Mouse (Mus musculus) lung, postnatal 10 days (tissue): ENCODE results near the gene Igflr1.

ENCODE experiments used
- DNase-seq: peaks from one replicate; pipeline ENCODE4 v3.0.0; 2021

Gene Igflr1

DNA sequence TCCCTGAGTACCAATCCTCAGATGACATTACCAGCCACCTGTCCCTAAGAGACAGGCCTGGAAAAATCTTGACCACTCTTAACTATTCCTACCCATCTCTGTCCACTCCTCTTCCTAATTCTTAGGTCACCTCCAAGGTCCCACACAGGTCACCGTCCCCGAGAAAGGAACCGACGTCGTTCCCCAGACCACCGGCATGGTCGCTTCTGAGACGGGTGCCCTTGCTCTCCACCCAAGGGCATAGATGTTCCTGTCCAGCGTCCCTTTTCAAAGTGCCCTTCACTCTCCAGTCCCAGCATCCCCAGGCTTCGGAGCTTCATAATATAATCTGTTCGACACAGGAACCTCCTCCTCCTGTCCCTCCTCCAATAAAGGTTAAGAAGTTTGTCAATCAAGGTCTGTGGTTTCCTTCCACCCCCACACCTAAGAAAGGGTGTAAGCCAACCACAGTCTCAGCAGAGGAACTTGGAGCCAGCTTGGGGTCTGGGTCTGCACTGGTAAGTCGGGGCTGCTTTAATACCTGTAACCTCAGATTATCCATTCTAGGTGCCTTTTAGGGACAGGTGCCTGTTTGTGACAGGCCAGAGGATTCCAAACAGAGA is at the start of gene Igflr1:
Igflr1 (plus strand) TSS at position 458 of the 602 bp plus-strand sequence.
- DNase-seq: no peak

DNA sequence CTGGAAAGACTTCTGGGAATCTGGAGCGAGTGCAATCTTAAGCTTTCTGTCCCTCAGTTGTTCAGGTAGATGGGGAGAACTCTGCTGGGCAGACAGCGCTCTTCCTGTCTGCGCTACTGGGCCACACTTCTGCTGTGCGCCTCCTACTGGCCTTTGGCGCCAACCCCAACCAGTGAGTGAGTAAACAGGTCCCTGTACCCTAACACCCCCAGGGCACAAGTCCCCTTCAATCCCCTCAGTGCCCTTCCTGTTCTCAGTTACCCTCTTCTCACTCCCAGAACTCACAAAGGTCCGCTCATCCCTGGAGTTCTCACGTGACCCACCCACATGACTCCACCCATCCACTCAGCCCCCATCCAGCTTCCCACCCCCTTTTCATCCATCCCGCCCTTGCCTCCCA is 46.9 kb upstream of the Igflr1 start:
- DNase-seq: no peak

- DNase-seq: no peak
Measured at GRCm38 (mm10) chr7:30520396-30520795, 44.8 kb upstream of the Igflr1 start.

DNA sequence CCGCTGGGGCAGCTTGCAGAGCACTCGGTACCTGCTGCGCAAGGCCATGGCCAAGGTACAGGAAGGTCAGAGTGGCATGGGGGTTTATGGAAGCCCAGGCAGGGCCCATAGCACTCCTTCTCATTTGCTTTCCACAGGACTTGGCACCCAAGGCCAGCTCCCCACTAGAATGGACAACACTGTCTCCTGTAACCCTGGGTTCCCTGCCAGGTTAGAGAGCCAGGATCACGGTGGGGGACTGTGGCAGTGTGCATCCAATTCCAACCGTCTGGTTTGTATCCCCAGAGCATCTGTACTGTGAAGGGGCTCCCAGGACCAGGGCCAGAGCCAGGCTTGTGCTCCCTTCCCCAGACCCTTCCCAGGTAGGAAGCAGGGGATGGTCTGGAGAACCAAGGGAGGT is 44.4 kb upstream of the Igflr1 start:
- no peak for DNase-seq

- no peak for DNase-seq
Measured at GRCm38 (mm10) chr7:30522871-30523270, 42.4 kb upstream of the Igflr1 start.

DNA sequence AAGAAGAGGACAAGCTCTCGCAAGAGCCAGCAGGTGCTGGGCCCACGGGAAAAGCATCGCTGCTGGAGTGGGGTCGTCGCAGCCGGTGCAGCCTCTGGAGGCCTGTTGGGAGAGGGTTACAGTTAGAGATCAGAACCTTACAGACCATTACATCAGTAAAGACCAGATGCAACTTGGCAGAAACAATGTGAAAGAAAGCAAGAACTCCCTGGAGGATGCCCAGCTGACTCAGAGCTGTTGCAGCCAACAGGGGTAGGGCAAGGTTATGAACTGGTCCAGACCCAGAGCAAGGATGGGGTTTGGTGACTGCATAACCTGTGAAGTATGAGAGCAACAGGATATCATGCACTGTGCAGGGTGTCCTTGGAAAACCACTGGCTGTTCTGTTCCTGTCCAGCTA is 40.7 kb upstream of the Igflr1 start:
- no peak for DNase-seq

- peak; percentile 61 for DNase-seq
Measured at GRCm38 (mm10) chr7:30525954-30526353, 39.3 kb upstream of the Igflr1 start.

DNA sequence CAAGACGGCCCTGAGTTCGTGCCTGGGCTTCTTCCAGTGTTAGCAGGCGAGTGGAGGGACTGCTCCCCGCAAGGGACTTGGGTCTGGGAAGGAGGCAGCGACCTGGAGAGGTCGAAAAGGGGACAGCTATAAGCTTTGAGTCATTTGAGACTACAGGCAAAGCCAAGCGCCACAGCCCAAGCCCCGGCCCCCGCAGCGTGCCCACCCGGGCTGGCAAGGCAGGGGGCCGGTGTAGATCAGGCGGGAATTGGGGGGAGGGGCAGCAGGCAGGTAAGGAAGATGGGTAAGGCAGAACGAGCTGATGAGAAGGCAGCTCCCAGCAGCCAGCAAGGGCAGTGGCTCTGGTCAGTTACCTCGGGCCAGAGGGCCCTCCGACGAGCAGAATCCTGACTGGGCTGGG is 38.8 kb upstream of the Igflr1 start:
- DNase-seq: no peak

GRCm38 (mm10) chr7:30526981-30527380 is 38.2 kb upstream of the Igflr1 start:
- no peak for DNase-seq

DNA sequence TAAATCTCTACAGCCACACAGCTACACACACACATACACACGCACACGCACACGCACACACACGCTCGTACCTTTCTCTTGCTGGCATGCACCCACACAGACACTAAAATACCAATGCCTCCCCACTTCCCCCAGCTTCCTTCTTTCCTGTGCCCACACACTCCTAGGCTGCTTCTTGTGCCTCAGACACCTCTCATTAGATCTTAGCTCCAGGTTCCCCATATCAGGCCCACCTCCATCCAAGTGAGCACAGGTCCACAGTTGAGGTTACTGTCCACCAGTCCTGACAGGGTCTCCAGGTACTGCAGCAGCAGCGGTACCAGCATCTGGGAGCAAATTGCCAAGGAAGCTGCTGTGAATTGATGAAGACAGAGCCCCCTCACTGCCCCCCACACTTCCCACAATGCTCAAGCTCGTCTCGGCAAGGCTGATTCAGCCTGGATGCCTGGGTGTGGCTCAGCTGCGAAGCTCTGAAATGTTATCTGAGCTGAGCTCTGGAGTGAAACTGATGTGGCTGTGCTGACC is 33.9 kb upstream of the Igflr1 start:
- DNase-seq: no peak

DNA sequence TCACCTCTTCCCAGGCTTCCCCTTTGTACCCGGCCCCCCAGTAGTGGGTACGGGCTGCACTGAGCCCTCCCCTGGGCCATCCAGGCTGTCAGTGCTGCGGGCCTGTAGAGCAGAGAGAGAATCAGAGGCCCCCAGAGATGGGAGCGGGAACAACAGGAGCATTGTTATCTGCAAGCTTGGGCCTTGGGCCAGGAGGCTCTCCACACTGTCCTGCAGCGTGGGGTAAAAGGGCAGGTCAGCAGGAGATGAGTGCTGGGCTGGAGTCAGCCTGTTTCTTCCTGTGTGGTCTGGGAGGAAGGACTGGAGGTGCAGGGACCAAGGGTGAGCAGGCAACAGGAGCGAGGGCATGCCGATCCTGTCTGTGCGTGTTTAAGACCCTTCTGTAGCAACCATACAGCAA is 32.3 kb upstream of the Igflr1 start:
- no peak for DNase-seq

- DNase-seq: no peak
Measured at GRCm38 (mm10) chr7:30533941-30534632, 31.1 kb upstream of the Igflr1 start.

DNA sequence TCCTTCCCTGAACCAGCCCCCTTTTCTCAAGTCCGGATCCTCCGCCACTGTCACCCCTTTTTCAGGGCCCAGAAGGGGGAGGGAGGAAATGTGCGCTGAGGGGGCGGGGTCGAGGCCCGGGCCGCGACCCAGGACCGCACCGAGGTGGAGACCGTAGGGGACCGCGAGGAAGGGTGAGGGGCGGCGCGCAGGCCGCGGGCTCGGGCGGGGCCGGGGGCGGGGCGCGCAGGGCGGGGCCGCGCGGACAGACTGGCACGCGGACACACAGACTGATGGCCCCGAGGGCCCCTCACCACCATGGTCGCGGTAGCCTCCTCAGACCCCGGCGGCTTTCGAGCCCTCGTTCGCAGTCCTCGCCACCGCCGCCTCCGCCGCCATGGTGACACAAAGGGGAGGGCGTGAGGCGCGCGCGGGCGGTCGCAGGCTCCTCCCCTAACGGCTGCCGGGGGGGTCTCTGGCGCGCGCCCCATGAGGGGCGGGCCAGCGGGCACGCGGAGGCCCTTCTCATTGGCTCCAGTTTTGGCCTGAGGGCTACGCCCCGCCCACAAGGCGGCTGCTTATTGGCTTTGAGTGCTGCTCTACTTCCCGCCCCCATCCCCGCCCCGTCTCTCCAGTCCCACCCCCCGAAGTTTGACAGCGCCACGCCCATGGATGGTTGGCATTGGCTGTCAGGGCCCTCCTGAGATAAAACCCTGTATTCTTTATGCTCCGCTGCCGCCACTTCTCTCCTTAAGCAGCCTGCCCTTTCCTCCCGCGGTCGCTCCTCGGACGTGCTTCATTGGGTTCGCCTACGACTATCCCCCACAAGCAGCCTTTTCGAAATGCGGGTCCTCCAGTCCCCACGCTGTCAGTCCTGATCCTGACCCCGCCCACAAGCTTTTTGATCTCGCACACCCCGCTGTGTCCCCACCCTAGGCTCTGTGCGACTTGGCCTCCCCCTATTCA is 30.3 kb upstream of the Igflr1 start, which contains the start of gene Arhgap33:
Arhgap33 (minus strand) TSS at position 428 of the 945 bp plus-strand sequence.
- peak; percentile 97 for DNase-seq

DNA sequence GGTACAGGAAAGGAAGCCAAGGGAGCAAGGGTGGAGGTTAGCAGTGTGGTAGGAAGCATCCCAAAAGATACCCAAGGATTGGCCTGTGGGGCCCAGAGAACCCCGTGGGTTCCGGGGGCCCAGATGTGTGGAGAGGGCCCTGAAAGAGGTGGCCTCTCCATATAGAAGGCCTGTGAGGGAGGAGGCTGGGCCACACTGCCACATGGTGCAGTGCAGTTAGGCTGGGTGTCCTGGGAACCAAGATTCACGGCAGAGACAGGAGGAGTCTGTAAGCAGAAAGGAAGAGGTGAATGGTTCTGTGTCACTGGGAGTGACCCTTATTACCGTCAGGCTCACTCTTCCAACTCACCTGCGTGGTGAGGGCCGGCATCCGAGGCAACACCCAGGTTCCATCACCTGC is 24.7 kb upstream of the Igflr1 start:
- no peak for DNase-seq

GRCm38 (mm10) chr7:30544327-30544726 is 20.9 kb upstream of the Igflr1 start:
- DNase-seq: no peak

DNA sequence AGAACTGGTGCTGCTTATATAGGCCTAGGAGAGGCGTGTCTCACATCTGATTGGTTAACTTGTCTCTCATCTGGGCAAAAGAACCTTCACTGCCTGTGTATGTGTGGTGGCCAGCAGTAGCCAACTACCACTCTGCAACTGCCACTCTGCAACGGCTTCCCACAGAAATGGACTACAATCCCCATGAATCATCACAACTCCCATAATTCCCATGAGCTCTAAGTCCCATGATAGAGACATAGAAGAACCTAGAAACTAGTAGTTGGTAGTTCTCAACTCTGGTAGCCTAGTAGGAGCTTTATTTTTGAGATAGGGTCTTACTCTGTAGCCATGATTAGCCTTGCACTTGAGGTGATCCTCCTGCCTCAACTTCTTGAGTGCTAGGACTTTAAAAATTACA is 15.3 kb upstream of the Igflr1 start:
- DNase-seq: no peak

GRCm38 (mm10) chr7:30550603-30551002 is 14.6 kb upstream of the Igflr1 start:
- no peak for DNase-seq

GRCm38 (mm10) chr7:30551445-30552101 is 13.7 kb upstream of the Igflr1 start:
- DNase-seq: peak; percentile 80

GRCm38 (mm10) chr7:30552102-30553020 is 12.9 kb upstream of the Igflr1 start, which contains the start of the genes Hspb6 and Proser3:
TSS of gene Hspb6 (plus strand) at chr7:30552178.
TSS of gene Proser3 (minus strand) at chr7:30552299.
- peak; percentile 99 for DNase-seq

DNA sequence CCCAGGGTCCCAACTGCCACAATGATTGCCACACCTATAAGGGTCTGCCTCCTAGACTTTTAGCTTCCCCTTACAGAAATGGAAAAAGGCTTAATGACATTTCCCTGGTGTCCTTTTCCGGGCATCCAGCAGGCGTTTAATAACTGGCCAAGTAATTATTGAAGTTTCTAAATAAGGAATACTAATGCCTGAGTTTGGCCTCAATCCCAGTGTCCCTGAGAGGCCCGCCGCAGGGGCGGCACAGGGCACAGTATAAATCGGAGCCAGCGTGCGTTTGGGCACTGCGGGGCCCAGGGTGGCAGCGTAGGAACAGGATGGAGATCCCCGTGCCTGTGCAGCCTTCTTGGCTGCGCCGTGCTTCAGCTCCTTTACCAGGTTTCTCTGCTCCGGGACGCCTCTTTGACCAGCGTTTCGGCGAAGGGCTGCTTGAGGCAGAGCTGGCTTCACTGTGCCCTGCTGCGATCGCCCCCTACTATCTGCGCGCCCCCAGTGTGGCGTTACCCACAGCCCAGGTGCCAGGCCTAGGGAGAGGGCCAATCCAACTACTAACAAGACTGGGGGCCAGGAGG is 12.1 kb upstream of the Igflr1 start:
- peak; percentile 61 for DNase-seq
